Mouse (Mus musculus) layer of hippocampus, postnatal 10 days (tissue): ENCODE measurements around the gene Pak6. TPM values are rescaled to one million over a fixed set of nuclear protein-coding genes. Genes with fewer than 3 reads are reported as not detected.
A peak's percentile ranks its signal among the peaks of the same experiment; 100 is the strongest.
"Not testable (repeated sequence)": the region's sequence is repeated elsewhere in the genome, so short reads cannot be mapped to it uniquely, and the experiment has no call there.

Experiments
- DNase-seq, 2 experiments: peaks; one replicate each; pipeline ENCODE4 v3.0.0; 2021; ENCODE audit warnings: low spot score in 2 of 2
- long read RNA-seq: library from polyadenylated mRNA; stranded (forward); transcript quantifications from one replicate; pipeline ENCODE4 v2.0.0, GENCODE M21; 2023
- total RNA-seq, 2 experiments: library from RNA; stranded (reverse); gene quantifications; 2 replicates each; pipeline ENCODE4 v1.2.3; 2021

The Pak6 gene
- total RNA-seq, result 100 to 1,000 TPM; 109 to 120 TPM
- long read RNA-seq, partial matches to known transcripts, result 48 of 93 reads
- long read RNA-seq, other reads (novel, unspliced or antisense), result 45 of 93 reads

GRCm38 (mm10) chr2:118662902-118663803 is at the start of gene Pak6:
Gene Pak6, plus strand, starts transcription at chr2:118663303.
- DNase-seq, result peak; percentile 66 to 70

- DNase-seq, result no peak
These were observed 45.1 kb upstream of the Pak6 start for GRCm38 (mm10) chr2:118618013-118618412.

GRCm38 (mm10) chr2:118620101-118620500 is 43.0 kb upstream of the Pak6 start:
- no peak for DNase-seq

GRCm38 (mm10) chr2:118620608-118621007 is 42.5 kb upstream of the Pak6 start:
- DNase-seq, result no peak

GRCm38 (mm10) chr2:118629276-118629675 is 33.8 kb upstream of the Pak6 start:
- no peak for DNase-seq

- DNase-seq, result no peak
These were observed 29.7 kb upstream of the Pak6 start for GRCm38 (mm10) chr2:118633441-118633840.

GRCm38 (mm10) chr2:118637258-118637657 is 25.8 kb upstream of the Pak6 start:
- no peak for DNase-seq

- DNase-seq, result peak; percentile 85
These were observed 25.1 kb upstream of the Pak6 start for GRCm38 (mm10) chr2:118637888-118638526.

- no peak for DNase-seq
These were observed 24.4 kb upstream of the Pak6 start for GRCm38 (mm10) chr2:118638686-118639085.

- DNase-seq, result no peak
These were observed 22.0 kb upstream of the Pak6 start for GRCm38 (mm10) chr2:118641147-118641546.

- DNase-seq, result no peak
These were observed 20.7 kb upstream of the Pak6 start for GRCm38 (mm10) chr2:118642431-118642830.

GRCm38 (mm10) chr2:118642942-118643341 is 20.2 kb upstream of the Pak6 start:
- no peak for DNase-seq

GRCm38 (mm10) chr2:118646665-118647064 is 16.4 kb upstream of the Pak6 start:
- no peak for DNase-seq

GRCm38 (mm10) chr2:118650697-118651096 is 12.4 kb upstream of the Pak6 start:
- DNase-seq, result not testable (repeated sequence)

GRCm38 (mm10) chr2:118656688-118657281 is 6.3 kb upstream of the Pak6 start:
- no peak for DNase-seq

- DNase-seq, result no peak
These were observed 4.6 kb upstream of the Pak6 start for GRCm38 (mm10) chr2:118658457-118658856.

GRCm38 (mm10) chr2:118659077-118659476 is 4.0 kb upstream of the Pak6 start:
- DNase-seq, result no peak

GRCm38 (mm10) chr2:118659493-118659892 is 3.6 kb upstream of the Pak6 start:
- no peak for DNase-seq

- DNase-seq, result peak; percentile 23 to 56
These were observed 3.1 kb upstream of the Pak6 start for GRCm38 (mm10) chr2:118659998-118660452.

GRCm38 (mm10) chr2:118661891-118662290 is 1.2 kb upstream of the Pak6 start:
- no peak for DNase-seq
